In genomic region chr11:61732672-61733071, GRCm38 (mm10) we compare ENCODE assay signal across 42 mouse cellular contexts. TPM values are rescaled to one million over a fixed set of nuclear protein-coding genes. Genes with fewer than 3 reads are reported as not detected.
"Had no signal": no experiment of that assay in that cellular context is flagged by ENCODE, and none has a peak within 500 bp of the region (broad histone marks: within the 10 kb centered on the region; RNA-seq: fewer than 3 reads in every experiment).

No protein-coding gene starts in this region.

- ATAC-seq: liver, embryonic 12.5 days; liver, postnatal 0 days; lung, postnatal 0 days; midbrain, embryonic 13.5 days; midbrain, embryonic 15.5 days; midbrain, embryonic 16.5 days had no signal

- H3K4me1 ChIP-seq: limb, embryonic 10.5 days; limb, embryonic 12.5 days; limb, embryonic 13.5 days; liver, embryonic 15.5 days; lung, embryonic 15.5 days; midbrain, embryonic 10.5 days; midbrain, embryonic 12.5 days; midbrain, embryonic 13.5 days; midbrain, embryonic 15.5 days; neural tube, embryonic 12.5 days; neural tube, embryonic 13.5 days had no signal

- H3K27ac ChIP-seq: limb, embryonic 10.5 days; limb, embryonic 12.5 days; limb, embryonic 13.5 days; limb, embryonic 15.5 days; liver, embryonic 12.5 days; liver, embryonic 13.5 days; liver, embryonic 14.5 days; liver, embryonic 15.5 days; lung, embryonic 15.5 days; macrophage; midbrain, embryonic 10.5 days; midbrain, embryonic 12.5 days; midbrain, embryonic 13.5 days; midbrain, embryonic 15.5 days; neural tube, embryonic 12.5 days; neural tube, embryonic 13.5 days had no signal

- DNase-seq: left cerebral cortex, postnatal 4 days; liver; liver, embryonic 13.5 days; liver, postnatal 0 days; lung, adult 18-20 months; lung, adult 2 months; lung, embryonic 14.5 days; lung, postnatal 10 days; lung, postnatal 14 days; lung, postnatal 36 days; lung, postnatal 4 days; midbrain, embryonic 14.5 days had no signal

- H3K27me3 ChIP-seq: limb, embryonic 12.5 days; limb, embryonic 13.5 days; limb, embryonic 15.5 days; liver, embryonic 12.5 days; liver, embryonic 13.5 days; liver, embryonic 15.5 days; lung, embryonic 15.5 days; megakaryocyte, embryonic 14.5 days; midbrain, embryonic 12.5 days; midbrain, embryonic 13.5 days; midbrain, embryonic 15.5 days; neural tube, embryonic 12.5 days; neural tube, embryonic 13.5 days had no signal

- H3K4me2 ChIP-seq: limb, embryonic 12.5 days; limb, embryonic 13.5 days; limb, embryonic 15.5 days; liver, embryonic 11.5 days; liver, embryonic 12.5 days; liver, embryonic 13.5 days; liver, embryonic 15.5 days; lung, embryonic 14.5 days; lung, embryonic 15.5 days; midbrain, embryonic 11.5 days; midbrain, embryonic 12.5 days; midbrain, embryonic 13.5 days; midbrain, embryonic 15.5 days; neural tube, embryonic 12.5 days; neural tube, embryonic 13.5 days had no signal

- H3K9ac ChIP-seq: limb, embryonic 12.5 days; limb, embryonic 13.5 days; limb, embryonic 15.5 days; liver, embryonic 12.5 days; liver, embryonic 13.5 days; liver, embryonic 14.5 days; liver, embryonic 15.5 days; liver, postnatal 0 days; lung, embryonic 14.5 days; lung, embryonic 15.5 days; midbrain, embryonic 12.5 days; midbrain, embryonic 13.5 days; midbrain, embryonic 15.5 days; neural tube, embryonic 12.5 days; neural tube, embryonic 13.5 days had no signal

- H3K9me3 ChIP-seq: limb, embryonic 10.5 days; limb, embryonic 12.5 days; limb, embryonic 13.5 days; limb, embryonic 15.5 days; liver, embryonic 12.5 days; liver, embryonic 13.5 days; liver, embryonic 15.5 days; lung, embryonic 15.5 days; megakaryocyte, embryonic 14.5 days; midbrain, embryonic 10.5 days; midbrain, embryonic 12.5 days; midbrain, embryonic 13.5 days; midbrain, embryonic 15.5 days; neural tube, embryonic 12.5 days; neural tube, embryonic 13.5 days had no signal

- H3K4me3 ChIP-seq: limb, embryonic 10.5 days; limb, embryonic 12.5 days; limb, embryonic 13.5 days; limb, embryonic 15.5 days; liver, embryonic 12.5 days; liver, embryonic 13.5 days; liver, embryonic 15.5 days; lung, embryonic 15.5 days; megakaryocyte, embryonic 14.5 days; midbrain, embryonic 10.5 days; midbrain, embryonic 12.5 days; midbrain, embryonic 13.5 days; midbrain, embryonic 15.5 days; myocyte; neural tube, embryonic 12.5 days; neural tube, embryonic 13.5 days had no signal

RNA-seq across cellular contexts. Expression of gene Slc5a10, which starts 12.0 kb away (rescaled TPM):
- total RNA-seq: liver, adult 2 months; megakaryocyte progenitor cell, adult 5-6 weeks; megakaryocyte, adult 5-6 weeks; megakaryocyte-erythroid progenitor cell, adult 5-6 weeks; midbrain, postnatal 0 days; monocyte, adult 5-6 weeks had no signal
- polyA plus RNA-seq: limb, embryonic 15.5 days; liver, adult 2 months; liver, embryonic 11.5 days; liver, embryonic 12.5 days; liver, embryonic 13.5 days; liver, embryonic 14.5 days; liver, embryonic 15.5 days; liver, embryonic 16.5 days; liver, postnatal 0 days; lung, adult 2 months; lung, embryonic 14.5 days; lung, embryonic 15.5 days; macrophage; midbrain, embryonic 10.5 days; midbrain, embryonic 11.5 days; midbrain, embryonic 12.5 days; midbrain, embryonic 14.5 days; midbrain, embryonic 15.5 days; midbrain, embryonic 16.5 days; neural tube, embryonic 11.5 days; neural tube, embryonic 12.5 days; neural tube, embryonic 13.5 days had no signal

RNA-seq across cellular contexts. Expression of gene Fam83g, which starts 48.8 kb away (rescaled TPM):
- total RNA-seq: left cerebral cortex, postnatal 25 days; megakaryocyte progenitor cell, adult 5-6 weeks; megakaryocyte, adult 5-6 weeks; megakaryocyte-erythroid progenitor cell, adult 5-6 weeks; monocyte, adult 5-6 weeks had no signal
- polyA plus RNA-seq: macrophage, myocyte had no signal
